Mouse (Mus musculus): ENCODE measurements at regions not wholly inside any gene's neighbourhood (a gene's known extent, or its start where the extent isn't known, plus 50 kb on each side); places are given as distances from the start of the nearest gene placed in this dataset.

GRCm38 (mm10) chr1:185519811-185520210, 65.2 kb downstream of the Slc30a10 start:
- DNase-seq = no peak

- no peak for DNase-seq
Observed at GRCm38 (mm10) chr1:185524020-185524419, 69.4 kb downstream of the Slc30a10 start.

- DNase-seq = no peak
Observed at GRCm38 (mm10) chr1:185533471-185533870, 78.8 kb downstream of the Slc30a10 start.

GRCm38 (mm10) chr1:185534129-185534528, 79.5 kb downstream of the Slc30a10 start:
- DNase-seq = no peak

GRCm38 (mm10) chr1:185535321-185535720, 80.7 kb downstream of the Slc30a10 start:
- no peak for DNase-seq

- DNase-seq = no peak
Observed at GRCm38 (mm10) chr1:185537236-185537635, 82.6 kb downstream of the Slc30a10 start.

- DNase-seq = no peak
Observed at GRCm38 (mm10) chr1:185539458-185539857, 84.8 kb downstream of the Slc30a10 start.

- no peak for DNase-seq
Observed at GRCm38 (mm10) chr1:185546346-185546745, 91.7 kb downstream of the Slc30a10 start.

GRCm38 (mm10) chr1:185572761-185573530, 118.3 kb downstream of the Slc30a10 start:
- no peak for DNase-seq

- DNase-seq = no peak
Observed at GRCm38 (mm10) chr1:185574978-185575377, 120.3 kb downstream of the Slc30a10 start.

GRCm38 (mm10) chr1:185579824-185580223, 125.2 kb downstream of the Slc30a10 start:
- no peak for DNase-seq

GRCm38 (mm10) chr1:185585191-185585870, 130.7 kb downstream of the Slc30a10 start:
- DNase-seq = no peak

- no peak for DNase-seq
Observed at GRCm38 (mm10) chr1:185587671-185588347, 133.2 kb downstream of the Slc30a10 start.

GRCm38 (mm10) chr1:185588348-185588719, 133.7 kb downstream of the Slc30a10 start:
- no peak for DNase-seq

GRCm38 (mm10) chr1:185596815-185597214, 142.2 kb downstream of the Slc30a10 start:
- DNase-seq = no peak

- no peak for DNase-seq
Observed at GRCm38 (mm10) chr1:185598514-185598913, 143.9 kb downstream of the Slc30a10 start.

GRCm38 (mm10) chr1:185601166-185601565, 146.5 kb downstream of the Slc30a10 start:
- no peak for DNase-seq

GRCm38 (mm10) chr1:185605996-185606395, 151.3 kb downstream of the Slc30a10 start:
- peak in 1 of 2 experiments; percentile 19 for DNase-seq

- DNase-seq = peak in 1 of 2 experiments; percentile 25
Observed at GRCm38 (mm10) chr1:185607611-185608010, 153.0 kb downstream of the Slc30a10 start.

GRCm38 (mm10) chr1:185608440-185608839, 153.8 kb downstream of the Slc30a10 start:
- peak; percentile 7 to 24 for DNase-seq

GRCm38 (mm10) chr1:185610586-185610985, 155.9 kb downstream of the Slc30a10 start:
- no peak for DNase-seq

- DNase-seq = no peak
Observed at GRCm38 (mm10) chr1:185615819-185616429, 161.3 kb downstream of the Slc30a10 start.

- DNase-seq = no peak
Observed at GRCm38 (mm10) chr1:185617691-185618090, 163.0 kb downstream of the Slc30a10 start.
